Mouse (Mus musculus) heart, embryonic 14.5 days (tissue): ENCODE data around the gene Ccdc141. TPM values are rescaled to one million over a fixed set of nuclear protein-coding genes. Genes with fewer than 3 reads are reported as not detected.
A peak's percentile ranks its signal among the peaks of the same experiment; 100 is the strongest.

Source experiments
- ATAC-seq: fragments of 200-750 bp; cut with Nextera tagmentation; 2 replicates; pipeline ENCODE4 v1.8.0; 2017; ENCODE audit warnings: low read depth, moderate TSS enrichment; ENCODE audit not compliant: insufficient number of reproducible peaks, insufficient read depth, low FRiP score
- H3K27ac ChIP-seq, 2 experiments: fragments of 200-500 bp in 1 of 2; fragments of 300-500 bp in 1 of 2; sonication (generic) in 1 of 2; replicated peaks in 1 of 2; 2 replicates each; pipeline ENCODE4 v1.5.1; 2012 to 2014; ENCODE audit warnings: low read depth in 2 of 2, low read length in 2 of 2, control low read depth in 1 of 2, mild to moderate bottlenecking in 1 of 2, mixed read lengths in 1 of 2; ENCODE audit not compliant: control insufficient read depth in 1 of 2, insufficient read depth in 1 of 2
- H3K27me3 ChIP-seq: fragments of 300-500 bp; sonication (generic); 2 replicates; pipeline ENCODE4 v1.6.1; 2014; ENCODE audit warnings: mild to moderate bottlenecking, low read length, control low read depth; ENCODE audit not compliant: control insufficient read depth, insufficient read depth
- H3K36me3 ChIP-seq: fragments of 300-500 bp; sonication (generic); 2 replicates; pipeline ENCODE4 v1.6.1; 2014; ENCODE audit warnings: mild to moderate bottlenecking, control low read depth, low read length, mixed read lengths; ENCODE audit not compliant: control insufficient read depth, insufficient read depth
- H3K4me1 ChIP-seq, 2 experiments: fragments of 200-500 bp in 1 of 2; fragments of 300-500 bp in 1 of 2; sonication (generic) in 1 of 2; 2 replicates each; pipeline ENCODE4 v1.6.1; 2012 to 2014; ENCODE audit warnings: low read length in 2 of 2, control low read depth in 1 of 2, mixed read lengths in 1 of 2; ENCODE audit not compliant: control insufficient read depth in 2 of 2, insufficient read depth in 2 of 2
- H3K4me2 ChIP-seq: fragments of 300-500 bp; sonication (generic); 2 replicates; pipeline ENCODE4 v1.6.1; 2014; ENCODE audit warnings: mild to moderate bottlenecking, low read length
- H3K4me3 ChIP-seq, 2 experiments: fragments of 200-500 bp in 1 of 2; fragments of 300-500 bp in 1 of 2; sonication (generic) in 1 of 2; 2 replicates each; pipeline ENCODE4 v1.5.1; 2012 to 2014; ENCODE audit warnings: low read length in 2 of 2, mild to moderate bottlenecking in 2 of 2, control low read depth in 1 of 2, low read depth in 1 of 2, moderate library complexity in 1 of 2; ENCODE audit not compliant: control insufficient read depth in 1 of 2, insufficient read depth in 1 of 2
- H3K9ac ChIP-seq: fragments of 300-500 bp; sonication (generic); 2 replicates; pipeline ENCODE4 v1.6.1; 2014; ENCODE audit warnings: mild to moderate bottlenecking, low read length
- H3K9me3 ChIP-seq: fragments of 300-500 bp; sonication (generic); 2 replicates; pipeline ENCODE4 v1.6.1; 2016; ENCODE audit warnings: low read length, control low read depth; ENCODE audit not compliant: control insufficient read depth
- WGBS: fragments of 180-500 bp; shearing (Covaris S2); extraction: QIAGEN DNeasy Blood & Tissue Kit; methylation state at CpG from one replicate; pipeline ENCODE4 v1.1.7; 2014; 5-methylcytosine and 5-hydroxymethylcytosine counted together
- polyA plus RNA-seq: library from polyadenylated mRNA; unstranded; fragments of >200 nt; fragmentation: Nextera tagmentation; extraction: Ambion mirVana; gene quantifications from 2 replicates; pipeline ENCODE4 v1.2.1, GENCODE M21; 2014

Ccdc141 gene
- polyA plus RNA-seq, 1 experiment from 2014 or later, result 213 TPM

DNA sequence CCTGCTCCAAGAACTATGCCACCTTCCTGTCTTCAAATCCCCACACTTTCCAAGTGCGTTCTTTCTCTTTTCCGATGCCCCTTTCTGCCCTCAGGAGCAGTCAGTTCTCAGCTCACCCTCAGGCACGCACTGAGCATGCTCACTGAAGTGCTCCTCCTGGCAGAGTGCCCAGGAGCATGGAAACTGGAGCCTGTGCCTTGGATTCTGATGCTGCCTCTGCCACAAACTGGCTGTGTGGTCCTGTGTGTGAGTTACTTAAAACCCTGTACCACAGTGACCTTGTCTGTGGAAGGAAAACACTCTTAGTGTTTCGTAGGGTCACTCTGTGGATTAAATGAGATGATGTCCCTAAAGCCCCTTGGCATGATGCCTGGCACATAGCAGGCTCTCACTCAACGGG is 96.5 kb downstream of the Ccdc141 start:
- Histone ChIP-seq H3K4me2 (no peak overlapping the region), H3K4me1 (no peaks in the 10 kb centered on the region; a peak in 1 of 4 replicates), H3K9me3 (no peaks in the 10 kb centered on the region), H3K27ac (peak overlapping the region; percentile 7 to 14; a peak in 1 of 4 replicates), H3K36me3 (peaks cover 60% of the 10 kb centered on the region), H3K9ac (no peak overlapping the region), H3K4me3 (no peak overlapping the region), H3K27me3 (no peaks in the 10 kb centered on the region)
- ATAC-seq, result no peak
- WGBS, result 43% methylated on average over 5 of the region's 5 CpGs

DNA sequence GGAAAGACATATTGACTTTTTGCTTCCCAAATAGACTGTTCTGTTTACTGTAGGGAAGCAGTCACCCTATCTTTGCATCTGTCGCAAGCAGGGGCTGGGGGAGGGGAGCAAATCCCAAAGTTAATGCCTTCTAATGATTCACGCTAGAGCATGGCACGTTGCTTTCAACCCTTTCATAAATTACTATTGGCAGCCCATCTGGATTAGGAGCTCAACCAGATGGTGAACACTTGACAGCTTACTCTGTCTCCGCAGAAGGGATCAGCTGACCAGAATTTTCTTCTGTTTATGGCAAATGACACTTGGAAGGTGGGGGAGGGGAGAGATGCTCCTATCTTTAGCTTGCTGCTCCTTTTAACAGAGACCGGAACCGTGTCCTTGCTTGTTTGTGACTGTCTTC is 105.1 kb downstream of the Ccdc141 start:
- Histone ChIP-seq H3K9ac (no peak overlapping the region), H3K9me3 (no peaks in the 10 kb centered on the region), H3K27ac (no peak overlapping the region), H3K4me1 (no peaks in the 10 kb centered on the region), H3K27me3 (no peaks in the 10 kb centered on the region), H3K36me3 (peaks cover 60% of the 10 kb centered on the region), H3K4me2 (no peak overlapping the region), H3K4me3 (no peak overlapping the region)
- whole genome bisulfite sequencing, result 45% methylated on average over 6 of the region's 6 CpGs
- no peak for ATAC-seq

DNA sequence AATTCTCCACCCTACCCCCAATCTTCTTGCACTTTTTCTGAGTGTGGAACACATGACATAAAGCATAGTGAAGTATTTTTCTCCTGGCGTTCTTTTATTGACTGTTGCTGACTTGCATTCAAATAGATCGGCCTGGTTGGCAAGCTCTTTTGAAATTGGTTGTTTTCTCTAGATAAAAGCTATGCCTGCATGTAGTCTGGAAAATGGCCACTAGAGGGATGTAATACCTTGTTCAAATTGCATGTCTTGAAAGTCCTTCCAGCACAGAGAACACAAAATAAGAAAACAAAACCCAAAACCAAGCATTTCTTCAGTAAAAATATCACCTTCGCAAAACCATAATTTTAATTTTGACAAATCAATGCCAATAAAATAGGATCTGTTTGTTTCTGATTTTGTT is 108.6 kb downstream of the Ccdc141 start:
- peaks cover 58% of the 10 kb centered on the region for H3K36me3 ChIP-seq
- ATAC-seq, result no peak
- WGBS, result 54% methylated on average over 3 of the region's 3 CpGs

DNA sequence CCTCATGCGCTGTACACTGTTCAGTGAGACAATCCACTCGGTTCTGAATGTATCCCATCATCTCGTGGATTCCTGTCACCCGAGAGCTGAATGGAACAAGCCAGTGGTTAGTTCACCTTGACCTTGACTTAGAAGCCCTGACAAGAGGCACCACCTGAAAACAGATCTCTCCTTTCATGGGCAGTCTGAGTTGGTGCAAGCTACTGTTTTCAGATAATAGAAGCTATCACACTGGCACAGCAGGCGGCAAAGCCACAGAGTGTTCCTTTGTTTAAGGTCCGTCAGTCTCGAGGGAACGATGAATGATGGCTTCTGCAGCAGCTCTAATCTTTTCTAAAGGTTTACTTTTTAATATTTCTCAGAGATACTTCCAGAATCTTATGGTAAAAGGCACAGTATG is 110.8 kb downstream of the Ccdc141 start:
- peak overlapping the region in 1 of 2 experiments; percentile 55; a peak in 1 of 4 replicates for H3K27ac ChIP-seq
- ATAC-seq, result no peak

More for the DNA sequence above, 108.6 kb downstream of the Ccdc141 start:
- H3K4me3 ChIP-seq, result no peak overlapping the region
- H3K9me3 ChIP-seq, result no peaks in the 10 kb centered on the region
- H3K4me1 ChIP-seq, result peaks cover 0 to 13% of the 10 kb centered on the region in 2 experiments; a peak in 2 of 4 replicates
- no peak overlapping the region for H3K9ac ChIP-seq
- H3K4me2 ChIP-seq, result no peak overlapping the region
- H3K27me3 ChIP-seq, result no peaks in the 10 kb centered on the region
- no peak overlapping the region for H3K27ac ChIP-seq

DNA sequence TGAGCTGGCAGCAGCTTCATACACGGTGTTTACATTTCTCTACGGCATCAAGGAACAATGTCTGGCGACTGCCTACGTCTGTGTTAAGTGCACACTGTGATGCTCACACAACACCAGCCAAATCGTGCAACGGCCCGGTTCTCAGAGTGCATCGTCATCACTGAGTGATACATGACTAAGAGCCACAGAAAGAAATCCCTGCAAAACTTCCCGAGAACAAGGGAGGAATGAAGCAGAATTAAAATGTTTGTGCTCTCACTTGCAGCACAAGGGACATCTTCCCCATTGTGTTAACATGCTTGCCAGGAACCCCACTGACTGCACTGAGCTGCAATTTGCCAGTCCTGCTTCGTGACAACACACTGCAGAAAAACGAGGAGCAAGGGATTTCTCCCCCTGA is 114.1 kb downstream of the Ccdc141 start:
- H3K9me3 ChIP-seq, result no peaks in the 10 kb centered on the region
- ATAC-seq, result no peak
- H3K27ac ChIP-seq, result no peak overlapping the region
- peaks cover 85% of the 10 kb centered on the region for H3K36me3 ChIP-seq
- H3K4me3 ChIP-seq, result no peak overlapping the region
- H3K9ac ChIP-seq, result no peak overlapping the region
- H3K27me3 ChIP-seq, result no peaks in the 10 kb centered on the region
- H3K4me2 ChIP-seq, result no peak overlapping the region
- H3K4me1 ChIP-seq, result peaks cover 0 to 13% of the 10 kb centered on the region in 2 experiments; a peak in 2 of 4 replicates
- WGBS, result 77% methylated on average over 11 of the region's 11 CpGs

More for the DNA sequence above, 110.8 kb downstream of the Ccdc141 start:
- Histone ChIP-seq H3K4me2 (no peak overlapping the region), H3K4me3 (no peak overlapping the region), H3K4me1 (peaks cover 0 to 13% of the 10 kb centered on the region in 2 experiments; a peak in 2 of 4 replicates), H3K27me3 (no peaks in the 10 kb centered on the region), H3K9ac (no peak overlapping the region), H3K36me3 (peaks cover 63% of the 10 kb centered on the region), H3K9me3 (no peaks in the 10 kb centered on the region)
- 44% methylated on average over 8 of the region's 8 CpGs for WGBS

DNA sequence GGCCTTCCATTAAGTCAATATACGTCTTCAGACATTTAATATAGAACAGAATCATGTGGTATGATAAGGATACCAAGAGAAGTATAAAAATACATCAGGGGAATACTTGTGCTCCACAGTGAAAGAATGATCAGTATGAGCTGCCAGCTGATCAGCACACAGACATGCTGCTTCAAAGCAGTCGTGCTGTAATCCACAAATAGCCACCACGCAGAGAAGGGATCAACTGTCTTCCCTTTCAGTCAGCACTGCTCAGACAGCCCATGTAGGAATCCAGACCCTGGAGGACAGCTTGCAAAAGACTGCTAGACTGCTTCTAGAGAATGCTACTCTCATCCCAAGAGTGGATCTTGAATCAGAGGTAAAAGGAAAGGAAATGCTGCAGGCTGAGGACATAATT is 127.5 kb downstream of the Ccdc141 start:
- peak overlapping the region; percentile 43; the same call in 1 of the 2 replicates for H3K4me2 ChIP-seq
- no peaks in the 10 kb centered on the region for H3K9me3 ChIP-seq
- peak overlapping the region; percentile 88 to 90 for H3K27ac ChIP-seq
- 21% methylated on average over 3 of the region's 3 CpGs for WGBS
- H3K4me3 ChIP-seq, result no peak overlapping the region
- H3K4me1 ChIP-seq, result peaks cover 6 to 16% of the 10 kb centered on the region in 2 experiments
- H3K36me3 ChIP-seq, result peaks cover 77% of the 10 kb centered on the region
- ATAC-seq, result peak; percentile 79; the same call in 1 of the 2 replicates
- no peaks in the 10 kb centered on the region for H3K27me3 ChIP-seq
- no peak overlapping the region for H3K9ac ChIP-seq

DNA sequence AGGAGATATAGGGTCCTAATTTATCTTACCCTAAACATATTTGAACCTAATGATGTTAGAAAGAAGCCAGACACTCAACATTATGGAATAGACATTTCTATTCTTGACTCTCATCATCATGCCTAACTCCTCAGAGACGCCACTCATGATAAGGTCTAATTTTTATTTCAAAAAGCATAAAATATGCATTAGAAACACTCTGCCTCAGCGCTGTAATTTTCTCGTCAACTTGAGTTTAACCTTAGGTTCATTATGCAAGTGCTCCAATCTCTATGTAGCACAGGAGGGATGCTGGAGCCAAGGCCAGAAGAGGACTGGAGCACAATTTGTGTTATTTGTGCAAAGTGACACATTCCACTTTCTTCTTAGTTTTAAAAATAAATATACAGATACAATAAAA is 130.8 kb downstream of the Ccdc141 start:
- H3K4me3 ChIP-seq, result no peak overlapping the region
- H3K36me3 ChIP-seq, result peaks cover 79% of the 10 kb centered on the region
- H3K9me3 ChIP-seq, result no peaks in the 10 kb centered on the region
- H3K9ac ChIP-seq, result no peak overlapping the region
- 88% methylated on average over 3 of the region's 3 CpGs for WGBS
- peaks cover 6 to 21% of the 10 kb centered on the region in 2 experiments for H3K4me1 ChIP-seq
- H3K27me3 ChIP-seq, result no peaks in the 10 kb centered on the region
- H3K4me2 ChIP-seq, result no peak overlapping the region
- ATAC-seq, result no peak
- 0 out of 4 replicates have a peak overlapping the region, but pooled peaks of 1 of the 2 experiments have one; percentile 24 for H3K27ac ChIP-seq

DNA sequence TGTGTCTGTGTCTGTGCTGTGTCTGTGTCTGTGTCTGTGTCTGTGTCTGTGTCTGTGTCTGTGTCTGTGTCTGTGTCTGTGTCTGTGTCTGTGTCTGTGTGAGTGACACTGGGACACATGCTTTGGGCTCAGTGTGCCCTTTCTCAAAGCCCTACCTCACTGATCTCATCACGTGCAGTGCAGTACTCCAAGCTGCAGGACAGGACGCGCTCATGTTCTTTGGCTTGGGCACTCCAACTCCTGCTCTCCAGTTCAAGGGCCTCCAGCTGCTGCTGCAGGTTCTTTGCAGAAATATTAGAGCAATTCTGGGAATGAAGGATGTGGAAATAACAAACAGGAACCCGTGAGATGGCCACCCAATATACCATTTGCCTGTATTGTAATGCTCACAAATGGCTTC is 131.2 kb downstream of the Ccdc141 start:
- H3K9ac ChIP-seq, result no peak overlapping the region
- H3K4me1 ChIP-seq, result peaks cover 4 to 25% of the 10 kb centered on the region in 2 experiments
- peaks cover 75% of the 10 kb centered on the region for H3K36me3 ChIP-seq
- H3K4me3 ChIP-seq, result no peak overlapping the region
- H3K27me3 ChIP-seq, result no peaks in the 10 kb centered on the region
- peak overlapping the region; percentile 16 to 24; a peak in 1 of 4 replicates for H3K27ac ChIP-seq
- WGBS, result 73% methylated on average over 4 of the region's 4 CpGs
- H3K9me3 ChIP-seq, result no peaks in the 10 kb centered on the region
- no peak for ATAC-seq
- no peak overlapping the region for H3K4me2 ChIP-seq
